Mouse (Mus musculus): Measurements from ENCODE around the gene 5031439G07Rik. TPM values are rescaled to one million over a fixed set of nuclear protein-coding genes. Genes with fewer than 3 reads are reported as not detected.
A peak's percentile ranks its signal among the peaks of the same experiment; 100 is the strongest.

The 5031439G07Rik gene
- polyA plus RNA-seq, 1 experiment from 2014 or later: 22.1 TPM

DNA sequence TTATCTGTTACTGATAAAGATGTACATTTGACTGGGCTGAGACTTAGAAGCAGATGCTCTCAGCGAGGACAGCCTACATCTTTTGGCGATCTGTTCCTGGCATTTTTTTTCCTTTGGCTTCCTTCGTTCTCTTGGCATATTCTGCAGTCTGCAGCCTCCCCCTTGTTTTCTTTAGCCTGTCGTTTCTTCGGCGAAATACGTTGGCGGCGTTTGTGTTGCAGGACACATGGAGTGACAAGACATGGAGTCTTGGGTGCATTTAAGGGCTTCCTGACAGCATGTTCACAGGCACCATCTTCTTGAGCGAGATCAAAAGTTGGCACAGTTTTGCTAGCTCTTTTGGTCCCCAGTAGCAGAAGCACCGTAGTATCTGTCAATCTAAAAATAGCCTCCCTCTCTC lies 27.4 kb upstream of the 5031439G07Rik start:
- Histone ChIP-seq H3K27me3 (no peaks in the 10 kb centered on the region), H3K9me3 (no peaks in the 10 kb centered on the region), H3K9ac (replicated peaks) (no peak overlapping the region), H3K4me2 (replicated peaks) (no peak overlapping the region), H3K27ac (replicated peaks) (peak overlapping the region; percentile 77), H3K36me3 (no peaks in the 10 kb centered on the region), H3K4me1 (peaks cover 13% of the 10 kb centered on the region), H3K4me3 (no peak overlapping the region)
- ATAC-seq (replicated peaks): no peak
- 63% methylated on average over 11 of the region's 11 CpGs for WGBS

DNA sequence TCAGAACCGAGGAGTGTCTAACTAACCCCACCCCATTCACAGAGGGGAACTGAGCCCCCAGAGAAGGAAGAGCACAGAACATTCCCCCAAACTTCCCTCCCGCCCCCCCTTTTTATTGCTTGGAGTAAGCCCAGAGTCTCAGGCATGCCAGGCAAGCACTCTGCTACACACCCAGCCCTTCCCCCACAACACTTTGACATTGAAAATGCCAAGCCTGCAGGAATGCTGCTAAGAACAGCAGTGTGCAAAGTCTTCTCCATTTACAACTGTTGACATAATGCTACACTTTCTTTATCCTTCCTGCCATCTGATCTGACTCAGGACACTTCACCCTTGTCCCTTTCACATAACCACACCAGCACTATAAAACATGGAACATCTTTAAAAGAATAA lies 24.3 kb upstream of the 5031439G07Rik start:
- ATAC-seq (replicated peaks): no peak
- Histone ChIP-seq H3K4me2 (replicated peaks) (no peak overlapping the region), H3K9me3 (no peaks in the 10 kb centered on the region), H3K9ac (replicated peaks) (no peak overlapping the region), H3K4me3 (no peak overlapping the region), H3K36me3 (no peaks in the 10 kb centered on the region), H3K27me3 (no peaks in the 10 kb centered on the region), H3K27ac (replicated peaks) (peak overlapping the region; percentile 38), H3K4me1 (peaks cover 13% of the 10 kb centered on the region)
- 41% methylated on average over 2 of the region's 2 CpGs for WGBS

GRCm38 (mm10) chr15:85011895-85012661 lies 23.7 kb upstream of the 5031439G07Rik start:
- H3K4me3 ChIP-seq: no peak overlapping the region
- H3K4me1 ChIP-seq: peaks cover 11% of the 10 kb centered on the region
- H3K36me3 ChIP-seq: no peaks in the 10 kb centered on the region
- H3K9ac ChIP-seq (replicated peaks): no peak overlapping the region
- H3K27me3 ChIP-seq: no peaks in the 10 kb centered on the region
- no peaks in the 10 kb centered on the region for H3K9me3 ChIP-seq
- no peak for ATAC-seq (replicated peaks)
- WGBS: 57% methylated on average over 19 of the region's 19 CpGs
- 0 out of 2 replicates have a peak overlapping the region, but pooled peaks have one; percentile 38 for H3K27ac ChIP-seq (replicated peaks)
- no peak overlapping the region for H3K4me2 ChIP-seq (replicated peaks)

DNA sequence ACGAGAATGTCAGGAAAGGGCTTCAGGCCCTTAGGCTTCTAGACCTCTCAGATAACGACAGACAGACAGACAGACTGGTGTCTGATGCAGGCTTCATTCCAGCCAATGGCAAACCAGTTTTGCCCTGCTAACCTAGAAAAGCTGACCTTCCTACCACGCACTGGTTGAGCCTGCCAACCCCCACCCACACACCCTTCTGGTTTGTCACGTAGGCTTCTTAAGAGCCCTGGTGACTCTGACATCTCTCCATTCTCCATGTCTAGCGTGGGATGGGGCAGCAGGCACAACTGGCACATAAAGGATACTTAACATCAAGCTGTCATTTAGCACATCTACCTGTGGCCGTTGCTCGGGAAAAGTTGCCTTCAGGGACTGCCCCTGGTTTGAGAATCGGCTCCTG lies 21.3 kb upstream of the 5031439G07Rik start:
- Histone ChIP-seq H3K36me3 (no peaks in the 10 kb centered on the region), H3K4me2 (replicated peaks) (no peak overlapping the region), H3K9me3 (no peaks in the 10 kb centered on the region), H3K27me3 (no peaks in the 10 kb centered on the region), H3K4me1 (no peaks in the 10 kb centered on the region; the same call in 1 of the 2 replicates), H3K9ac (replicated peaks) (no peak overlapping the region), H3K4me3 (no peak overlapping the region), H3K27ac (replicated peaks) (no peak overlapping the region)
- 84% methylated on average over 8 of the region's 8 CpGs for WGBS
- no peak for ATAC-seq (replicated peaks)

GRCm38 (mm10) chr15:85000984-85001982 lies 12.9 kb upstream of the 5031439G07Rik start:
- Histone ChIP-seq H3K9ac (replicated peaks) (no peak overlapping the region), H3K4me1 (no peaks in the 10 kb centered on the region), H3K9me3 (no peaks in the 10 kb centered on the region), H3K4me3 (no peak overlapping the region), H3K4me2 (replicated peaks) (no peak overlapping the region), H3K36me3 (no peaks in the 10 kb centered on the region), H3K27ac (replicated peaks) (no peak overlapping the region), H3K27me3 (0 out of 2 replicates have a peak, but pooled peaks cover 5% of the 10 kb centered on the region)
- whole genome bisulfite sequencing: 20% methylated on average over 29 of the region's 29 CpGs
- ATAC-seq (replicated peaks): no peak

DNA sequence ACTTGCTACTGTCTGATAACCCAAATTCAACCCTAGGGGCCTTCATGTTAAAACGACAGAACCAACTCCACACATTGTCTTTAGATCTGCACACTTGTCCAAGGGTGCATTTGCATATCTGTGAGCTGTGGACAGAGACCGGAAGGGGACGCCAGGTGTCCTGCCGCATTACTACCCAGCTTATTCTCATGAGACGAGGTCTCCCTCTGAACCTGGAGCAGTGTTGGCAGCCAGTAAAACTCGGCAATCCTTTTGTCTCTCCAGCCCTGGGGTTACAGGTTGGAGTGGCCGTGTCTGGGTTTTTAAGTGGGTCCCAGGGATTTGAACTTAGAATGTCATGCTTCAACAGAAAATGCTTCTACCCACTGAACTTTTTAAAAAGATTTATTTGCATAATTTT lies 11.6 kb upstream of the 5031439G07Rik start:
- Histone ChIP-seq H3K27ac (replicated peaks) (no peak overlapping the region), H3K9me3 (no peaks in the 10 kb centered on the region), H3K36me3 (no peaks in the 10 kb centered on the region), H3K9ac (replicated peaks) (no peak overlapping the region), H3K4me3 (no peak overlapping the region), H3K4me2 (replicated peaks) (no peak overlapping the region), H3K4me1 (no peaks in the 10 kb centered on the region), H3K27me3 (0 out of 2 replicates have a peak, but pooled peaks cover 5% of the 10 kb centered on the region)
- 64% methylated on average over 7 of the region's 7 CpGs for WGBS
- no peak for ATAC-seq (replicated peaks)

DNA sequence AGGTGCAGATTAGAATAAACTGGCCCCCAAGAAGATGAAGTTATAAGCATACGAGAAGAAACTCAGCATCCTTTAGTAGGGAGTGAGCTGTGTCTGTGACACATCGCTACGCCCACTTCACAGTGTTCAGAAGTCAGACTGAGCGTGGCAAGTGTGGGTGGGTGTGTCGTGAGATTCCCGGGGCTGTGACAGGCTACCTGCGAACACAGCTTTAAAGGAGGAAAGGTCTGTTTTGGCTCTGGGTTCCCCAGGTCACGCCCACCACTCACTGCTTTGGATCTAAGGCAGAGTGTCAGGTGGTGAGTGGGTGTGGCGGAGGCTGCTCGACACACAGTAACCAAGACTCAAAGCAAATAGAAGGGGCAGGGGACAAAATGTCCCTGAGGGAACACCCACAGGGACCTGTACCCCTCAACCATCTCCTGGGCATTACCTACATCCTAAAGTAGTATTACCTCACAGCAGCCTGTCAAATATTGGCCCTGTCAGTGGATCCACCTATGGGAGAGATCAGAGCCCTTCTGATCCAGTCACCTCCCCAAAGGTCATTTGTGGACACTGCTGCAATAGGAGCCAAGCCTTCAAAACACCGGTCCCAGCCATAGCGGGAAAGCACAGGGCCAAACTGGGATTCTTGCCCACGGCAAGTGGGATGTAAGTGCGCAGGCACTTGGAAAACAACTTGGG lies 9.6 kb upstream of the 5031439G07Rik start:
- H3K27ac ChIP-seq (replicated peaks): no peak overlapping the region
- H3K4me3 ChIP-seq: no peak overlapping the region
- no peaks in the 10 kb centered on the region for H3K4me1 ChIP-seq
- H3K9ac ChIP-seq (replicated peaks): no peak overlapping the region
- no peak for ATAC-seq (replicated peaks)
- H3K36me3 ChIP-seq: no peaks in the 10 kb centered on the region
- no peaks in the 10 kb centered on the region for H3K9me3 ChIP-seq
- H3K4me2 ChIP-seq (replicated peaks): no peak overlapping the region
- 0 out of 2 replicates have a peak, but pooled peaks cover 5% of the 10 kb centered on the region for H3K27me3 ChIP-seq
- WGBS: 78% methylated on average over 14 of the region's 14 CpGs

- no peak overlapping the region for H3K27ac ChIP-seq (replicated peaks)
- no peak overlapping the region for H3K4me3 ChIP-seq
- ATAC-seq (replicated peaks): no peak
- no peaks in the 10 kb centered on the region for H3K9me3 ChIP-seq
- H3K9ac ChIP-seq (replicated peaks): no peak overlapping the region
- no peak overlapping the region for H3K4me2 ChIP-seq (replicated peaks)
- H3K36me3 ChIP-seq: no peaks in the 10 kb centered on the region
- H3K4me1 ChIP-seq: no peaks in the 10 kb centered on the region
- WGBS: 7% methylated on average over 1 of the region's 1 CpGs
- no peaks in the 10 kb centered on the region for H3K27me3 ChIP-seq
Measured at GRCm38 (mm10) chr15:84995967-84996366, 7.6 kb upstream of the 5031439G07Rik start.

- no peak overlapping the region for H3K4me2 ChIP-seq (replicated peaks)
- H3K9me3 ChIP-seq: no peaks in the 10 kb centered on the region
- H3K4me3 ChIP-seq: no peak overlapping the region
- no peak overlapping the region for H3K27ac ChIP-seq (replicated peaks)
- no peaks in the 10 kb centered on the region for H3K27me3 ChIP-seq
- WGBS: 62% methylated on average over 6 of the region's 6 CpGs
- no peak overlapping the region for H3K9ac ChIP-seq (replicated peaks)
- ATAC-seq (replicated peaks): no peak
- H3K4me1 ChIP-seq: peaks cover 4% of the 10 kb centered on the region
- no peaks in the 10 kb centered on the region for H3K36me3 ChIP-seq
Measured at GRCm38 (mm10) chr15:84995041-84995440, 6.7 kb upstream of the 5031439G07Rik start.

DNA sequence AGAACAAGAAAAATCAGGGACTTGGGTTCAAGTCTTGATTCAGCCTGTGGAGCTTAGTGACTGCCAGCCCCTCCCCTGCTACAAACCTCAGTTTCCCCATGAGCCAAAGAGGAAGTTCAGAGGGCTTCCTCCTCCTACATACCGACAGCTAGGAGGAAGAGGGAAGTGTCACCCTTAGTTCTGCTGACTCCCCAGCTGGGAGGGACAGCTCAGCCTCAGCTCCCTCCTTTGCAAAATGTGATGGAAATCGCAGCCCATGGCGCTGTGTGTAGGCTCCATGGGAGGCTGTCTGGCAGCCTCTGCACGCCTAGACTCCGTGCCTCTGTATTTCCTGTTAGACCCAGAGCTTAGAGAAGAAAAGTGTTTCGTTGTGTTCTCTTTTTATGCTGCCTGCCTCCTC lies 6.1 kb upstream of the 5031439G07Rik start:
- Histone ChIP-seq H3K4me3 (no peak overlapping the region), H3K4me1 (peaks cover 9% of the 10 kb centered on the region), H3K27ac (replicated peaks) (no peak overlapping the region), H3K9ac (replicated peaks) (no peak overlapping the region), H3K4me2 (replicated peaks) (no peak overlapping the region), H3K27me3 (no peaks in the 10 kb centered on the region), H3K9me3 (no peaks in the 10 kb centered on the region), H3K36me3 (no peaks in the 10 kb centered on the region)
- ATAC-seq (replicated peaks): no peak
- WGBS: 51% methylated on average over 6 of the region's 6 CpGs

GRCm38 (mm10) chr15:84989771-84990170 lies 1.4 kb upstream of the 5031439G07Rik start:
- 0 out of 2 replicates have a peak overlapping the region, but pooled peaks have one; percentile 19 for H3K4me2 ChIP-seq (replicated peaks)
- peaks cover 40% of the 10 kb centered on the region for H3K4me1 ChIP-seq
- no peak overlapping the region for H3K4me3 ChIP-seq
- H3K27me3 ChIP-seq: no peaks in the 10 kb centered on the region
- ATAC-seq (replicated peaks): no peak
- no peaks in the 10 kb centered on the region for H3K9me3 ChIP-seq
- 0 out of 2 replicates have a peak overlapping the region, but pooled peaks have one; percentile 41 for H3K27ac ChIP-seq (replicated peaks)
- H3K9ac ChIP-seq (replicated peaks): no peak overlapping the region
- no peaks in the 10 kb centered on the region for H3K36me3 ChIP-seq
- 32% methylated on average over 7 of the region's 7 CpGs for WGBS

Data from forebrain, embryonic 15.5 days (tissue).